Mouse (Mus musculus): ENCODE measurements around the gene Shld1.
A peak's percentile ranks its signal among the peaks of the same experiment; 100 is the strongest.

Shld1 gene

GRCm38 (mm10) chr2:132691731-132692130 lies 5.0 kb downstream of the Shld1 start:
- no peak for DNase-seq (ENCODE audit: low read depth, low spot score)

- DNase-seq (ENCODE audit: low read depth, low spot score): no peak
These were observed 5.6 kb downstream of the Shld1 start for GRCm38 (mm10) chr2:132692320-132692719.

- no peak for DNase-seq (ENCODE audit: low read depth, low spot score)
These were observed 7.2 kb downstream of the Shld1 start for GRCm38 (mm10) chr2:132693980-132694379.

DNA sequence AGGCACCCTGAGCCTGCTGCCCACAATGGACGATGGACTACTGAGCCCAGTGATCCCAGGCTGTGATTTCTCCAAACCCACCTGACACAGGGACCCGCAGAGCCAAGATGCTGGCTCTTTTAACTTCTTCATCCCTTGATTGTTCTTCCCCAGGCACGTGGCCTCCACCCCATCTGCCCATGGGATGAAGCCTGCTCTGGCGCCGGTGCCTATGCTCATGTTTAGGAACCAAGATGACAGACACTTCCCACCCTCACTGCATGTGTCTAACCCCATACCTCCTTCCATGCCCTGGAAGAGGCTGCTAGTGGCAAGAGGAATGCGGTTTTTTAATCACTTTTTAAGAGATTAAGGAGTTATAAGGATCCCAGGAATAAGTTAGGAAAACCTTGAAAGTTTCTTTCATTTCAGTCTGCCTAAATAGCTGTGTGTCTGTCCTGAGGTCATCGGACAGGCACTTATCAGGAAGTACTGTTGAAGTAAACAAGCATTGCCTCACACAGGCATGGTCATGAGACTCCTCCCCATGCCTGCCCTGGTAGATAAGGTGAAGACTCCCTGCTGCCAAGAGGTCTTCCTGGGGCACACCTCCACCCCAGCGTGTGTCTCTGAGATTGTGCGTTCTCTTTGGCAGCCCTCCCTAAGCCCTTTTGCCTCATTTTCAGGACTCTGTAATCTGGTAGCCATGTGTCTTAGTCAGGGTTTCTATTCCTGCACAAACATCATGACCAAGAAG lies 8.8 kb downstream of the Shld1 start:
- DNase-seq (ENCODE audit: low read depth, low spot score): no peak

DNA sequence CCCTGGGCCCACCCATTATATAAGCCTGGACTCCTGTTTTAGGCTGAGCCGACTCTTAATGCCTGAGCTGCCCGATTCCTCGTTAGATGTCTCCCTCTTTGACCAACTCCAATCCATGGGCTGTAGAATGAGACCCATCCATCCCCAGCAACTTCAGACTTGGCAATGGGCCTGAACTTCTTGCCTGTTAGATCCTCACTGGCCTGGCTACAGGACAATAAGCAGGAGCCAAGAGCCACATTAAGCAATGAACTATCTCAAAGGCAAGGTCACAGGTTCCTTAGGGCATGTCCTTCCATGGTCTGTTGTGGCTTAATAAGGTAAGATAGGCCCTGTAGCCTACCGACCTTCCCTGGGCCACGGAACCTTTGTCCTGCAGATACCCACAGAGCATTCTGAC lies 9.8 kb downstream of the Shld1 start:
- DNase-seq (ENCODE audit: low read depth, low spot score): no peak

DNA sequence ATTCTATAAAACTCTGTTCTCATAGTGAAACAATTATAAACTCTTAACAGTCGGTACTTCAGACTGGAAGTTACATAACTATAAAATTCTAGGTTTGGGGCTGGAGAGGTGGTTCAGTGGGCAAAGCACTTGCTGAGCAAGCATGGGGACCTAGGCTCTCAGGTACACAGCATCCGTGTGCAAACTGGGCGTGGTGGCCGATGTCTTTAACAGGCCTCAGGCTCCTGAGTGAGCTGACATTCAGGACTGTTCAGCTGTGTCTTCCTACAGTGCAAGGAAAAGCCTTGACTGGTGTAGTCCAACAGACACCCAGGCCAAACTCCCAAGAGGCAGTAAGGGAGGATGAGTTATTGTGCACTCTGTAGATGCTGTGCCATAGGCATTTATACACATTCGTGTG lies 10.5 kb downstream of the Shld1 start:
- no peak for DNase-seq (ENCODE audit: low read depth, low spot score)

GRCm38 (mm10) chr2:132697695-132698094 lies 11.0 kb downstream of the Shld1 start:
- DNase-seq (ENCODE audit: low read depth, low spot score): no peak

GRCm38 (mm10) chr2:132698420-132698819 lies 11.7 kb downstream of the Shld1 start:
- DNase-seq (ENCODE audit: low read depth, low spot score): no peak

DNA sequence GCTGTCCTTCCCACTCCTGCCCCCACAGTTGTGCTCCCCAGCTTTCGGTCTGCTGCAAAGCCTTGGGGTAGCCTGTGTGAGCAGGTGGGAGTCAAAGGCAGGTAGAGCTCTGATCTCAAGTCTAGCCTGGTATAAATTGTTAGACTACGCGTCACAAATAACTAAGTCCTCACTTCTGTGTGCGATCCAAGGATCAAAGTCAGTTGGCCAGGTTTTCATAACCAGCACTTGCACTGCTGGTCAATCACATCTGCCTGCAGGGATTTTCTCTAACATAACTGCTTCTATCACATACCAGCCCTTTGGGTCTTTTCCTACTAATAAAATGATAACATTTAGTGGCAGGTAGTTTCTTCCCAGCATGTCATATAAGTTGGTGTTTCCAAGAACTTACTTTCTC lies 14.2 kb downstream of the Shld1 start:
- DNase-seq (ENCODE audit: low read depth, low spot score): no peak

DNA sequence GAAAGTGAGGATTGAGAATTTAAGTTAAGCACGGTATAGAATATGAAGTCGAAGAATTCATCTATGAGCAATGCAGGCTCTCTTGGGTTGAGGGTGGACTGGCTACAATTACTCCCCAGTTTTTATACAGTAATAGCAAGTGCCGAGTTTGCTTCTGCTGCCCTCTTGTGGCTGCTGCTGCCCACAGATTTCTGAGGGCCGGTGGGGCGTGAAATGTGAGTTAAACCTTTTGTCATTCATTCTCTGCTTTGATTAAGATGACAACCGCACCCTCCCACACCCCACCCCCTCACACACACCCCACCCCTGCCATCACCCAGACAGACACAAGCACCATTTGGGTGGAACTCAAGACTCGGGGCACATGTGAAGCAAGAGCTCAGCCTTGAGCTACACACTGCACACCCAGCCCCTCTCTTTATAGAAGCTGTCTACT lies 14.7 kb downstream of the Shld1 start:
- peak; percentile 70 for DNase-seq (ENCODE audit: low read depth, low spot score)

- no peak for DNase-seq (ENCODE audit: low read depth, low spot score)
These were observed 18.7 kb downstream of the Shld1 start for GRCm38 (mm10) chr2:132705251-132705992.

DNA sequence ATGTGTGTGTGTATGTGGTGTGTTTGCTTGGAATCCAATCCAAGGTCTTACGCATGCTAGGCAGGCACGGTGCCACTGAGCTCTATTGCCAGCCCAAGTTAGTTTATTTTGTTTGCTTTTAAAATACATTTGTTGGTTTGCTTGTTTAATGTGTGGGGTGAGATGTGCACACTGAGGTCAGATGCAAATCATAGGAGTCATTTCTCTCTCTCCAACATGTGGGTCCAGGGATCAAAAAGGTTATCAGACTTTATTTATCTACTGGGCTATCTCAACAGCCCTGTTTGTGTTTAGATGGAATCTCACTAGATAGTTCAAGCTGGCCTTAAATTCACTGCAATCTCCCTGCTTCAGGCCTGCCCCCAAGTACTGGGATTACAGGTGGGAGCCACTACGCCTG lies 19.6 kb downstream of the Shld1 start:
- no peak for DNase-seq (ENCODE audit: low read depth, low spot score)

DNA sequence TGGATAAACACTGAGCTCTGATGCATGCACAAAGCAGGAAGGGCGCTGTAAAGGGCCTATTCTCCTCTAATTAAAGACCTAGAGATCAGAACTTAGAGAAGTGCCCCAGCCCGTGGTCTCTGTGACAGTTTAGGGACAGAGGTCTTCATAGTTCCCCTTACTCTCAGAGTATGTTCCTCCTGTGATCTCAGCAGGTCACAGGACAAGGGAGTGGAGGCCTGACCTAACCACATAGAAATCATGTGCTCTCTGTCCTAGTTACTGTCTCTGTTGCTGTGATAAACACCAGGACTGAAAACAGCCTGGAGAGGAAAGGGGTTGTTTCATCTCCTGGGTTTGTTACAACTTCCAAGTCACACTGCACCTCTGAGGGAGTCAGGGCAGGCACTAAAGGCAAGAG lies 23.8 kb downstream of the Shld1 start:
- no peak for DNase-seq (ENCODE audit: low read depth, low spot score)

DNA sequence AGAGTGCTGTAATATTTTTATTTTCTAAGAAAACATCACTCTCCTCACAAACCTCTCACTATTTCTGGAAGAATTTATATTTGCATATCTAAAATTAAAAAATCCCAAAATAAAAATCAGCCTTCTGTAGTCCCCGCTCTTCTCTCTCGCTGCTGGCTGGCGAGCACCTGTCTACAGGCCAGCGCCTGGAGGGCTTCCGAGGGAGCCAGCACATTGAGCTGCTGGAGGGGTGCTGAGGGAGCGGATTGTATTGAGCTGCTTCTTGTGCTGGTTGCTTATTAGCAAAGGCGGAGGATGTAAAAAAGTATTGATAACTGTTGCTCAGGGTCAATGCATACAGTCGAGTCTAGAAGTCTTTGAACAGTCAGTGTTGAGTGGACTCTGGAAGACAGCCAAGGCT lies 25.3 kb downstream of the Shld1 start:
- no peak for DNase-seq (ENCODE audit: low read depth, low spot score)

DNA sequence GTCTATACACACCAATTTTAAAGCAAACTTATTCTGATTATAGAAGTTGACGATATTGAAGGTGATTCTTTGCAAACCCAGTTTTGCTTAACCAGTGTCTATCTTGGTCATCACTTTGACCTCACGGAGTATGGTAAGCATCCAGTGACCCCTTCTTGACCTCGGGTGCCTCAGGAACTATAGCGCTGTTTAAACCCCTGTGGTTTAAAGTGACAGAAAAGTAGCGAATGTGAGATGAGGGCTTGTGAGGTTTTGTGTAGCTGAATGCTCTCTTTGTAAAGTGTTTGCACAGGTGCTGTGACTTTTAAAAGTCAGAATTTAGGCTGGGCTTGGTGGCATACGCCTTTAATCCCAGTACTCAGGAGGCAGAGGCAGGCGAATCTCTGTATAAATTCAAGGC lies 27.8 kb downstream of the Shld1 start:
- DNase-seq (ENCODE audit: low read depth, low spot score): no peak

DNA sequence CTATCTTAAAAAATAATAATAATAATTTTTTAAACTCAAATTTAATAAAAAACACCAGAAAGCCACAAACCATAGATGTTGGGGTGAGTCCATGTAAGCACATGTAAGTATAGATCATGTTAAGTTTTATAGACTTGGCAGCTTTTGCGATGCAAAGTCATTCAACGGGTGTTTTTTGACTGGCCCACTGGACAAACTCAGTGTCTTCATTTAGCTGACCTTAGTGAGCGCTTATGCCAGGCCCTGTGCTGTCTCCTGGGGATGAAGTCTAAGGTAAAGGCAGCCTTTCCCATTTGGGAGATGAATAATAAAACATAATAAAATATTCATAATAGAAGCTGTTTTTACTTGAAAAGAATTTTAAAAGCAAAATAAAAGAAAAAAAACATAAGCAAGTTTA lies 28.2 kb downstream of the Shld1 start:
- no peak for DNase-seq (ENCODE audit: low read depth, low spot score)

DNA sequence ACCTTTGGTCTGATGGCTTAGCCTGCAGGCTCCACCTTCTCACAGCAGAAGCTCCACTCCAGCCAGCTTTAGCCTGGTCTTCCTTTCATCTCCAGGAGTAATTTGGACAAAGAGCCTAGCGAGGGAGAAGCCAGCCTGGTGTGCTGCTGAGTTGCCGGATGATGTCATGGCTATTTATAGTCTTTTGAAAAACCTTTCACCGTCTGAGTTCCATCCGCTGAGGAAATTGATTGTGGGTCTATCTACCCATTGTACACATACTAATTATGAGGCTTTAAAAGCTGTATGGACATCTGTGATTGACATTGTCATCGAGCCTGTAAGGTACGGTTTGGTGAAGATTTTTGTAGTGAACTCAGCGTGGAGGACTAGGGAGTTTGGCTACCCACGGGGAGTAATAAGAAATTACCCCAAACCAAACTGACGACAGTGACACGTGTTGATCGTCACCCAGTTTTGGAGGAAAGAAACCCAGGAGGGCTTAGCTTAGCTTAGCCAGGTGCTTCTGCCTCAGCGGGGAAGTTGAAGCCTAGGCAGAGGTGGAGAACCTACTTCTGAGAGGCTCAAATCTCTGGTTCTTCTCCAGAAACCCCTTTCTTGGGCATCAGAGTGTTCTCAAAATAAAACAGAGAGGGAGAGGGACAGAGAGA lies 28.8 kb downstream of the Shld1 start:
- no peak for DNase-seq (ENCODE audit: low read depth, low spot score)

DNA sequence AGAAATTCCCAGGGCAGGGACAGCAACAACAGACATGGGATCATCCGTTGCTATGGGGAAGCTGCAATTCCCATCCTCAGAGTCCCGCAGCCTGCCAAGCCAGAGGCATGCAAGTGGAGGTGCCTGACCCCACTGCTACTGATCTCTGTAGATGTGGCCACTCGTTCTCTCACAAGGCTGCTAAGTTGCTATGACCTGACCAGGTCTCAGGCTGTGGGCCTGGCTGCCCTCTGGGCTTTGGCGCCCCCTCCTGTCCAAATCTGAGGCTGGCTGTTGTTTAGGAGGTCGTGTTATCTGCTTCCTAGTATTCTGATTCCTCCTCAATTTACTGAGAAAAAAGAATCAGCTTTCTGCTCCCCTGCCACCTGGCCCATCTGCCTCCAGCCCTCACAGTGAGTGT lies 29.4 kb downstream of the Shld1 start:
- DNase-seq (ENCODE audit: low read depth, low spot score): peak; percentile 65

DNA sequence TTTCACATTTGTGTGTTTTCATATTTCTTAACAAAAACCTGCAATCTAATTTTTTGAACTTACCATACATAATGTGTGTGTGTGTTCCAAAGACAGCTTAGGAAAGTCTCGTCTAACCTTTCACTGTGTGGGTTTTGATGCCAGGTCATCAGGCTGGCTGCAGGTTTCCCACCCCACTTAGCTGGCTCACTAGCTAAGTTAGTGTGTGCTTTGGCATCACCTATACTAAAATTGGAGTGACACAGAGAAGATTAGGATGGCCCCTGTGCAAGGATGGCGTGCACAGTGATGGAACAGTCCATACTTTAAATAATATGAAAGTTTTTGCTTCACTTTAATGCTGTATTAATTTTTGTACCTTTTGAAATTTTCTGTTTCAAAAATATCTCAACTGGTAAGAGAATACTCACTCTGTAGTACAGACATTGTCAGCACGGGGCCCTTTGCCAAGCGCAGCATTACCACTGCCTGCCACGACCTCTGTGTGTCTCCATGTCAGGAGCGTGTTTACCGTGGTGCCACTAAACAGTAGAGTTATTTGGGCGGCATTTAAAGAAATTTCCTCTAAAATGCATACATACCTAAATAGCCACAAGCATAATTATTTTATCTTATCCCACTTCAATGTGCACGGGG lies 30.3 kb downstream of the Shld1 start:
- DNase-seq (ENCODE audit: low read depth, low spot score): no peak

GRCm38 (mm10) chr2:132717537-132717912 lies 30.8 kb downstream of the Shld1 start:
- no peak for DNase-seq (ENCODE audit: low read depth, low spot score)

GRCm38 (mm10) chr2:132720921-132721566 lies 34.3 kb downstream of the Shld1 start:
- DNase-seq (ENCODE audit: low read depth, low spot score): no peak

DNA sequence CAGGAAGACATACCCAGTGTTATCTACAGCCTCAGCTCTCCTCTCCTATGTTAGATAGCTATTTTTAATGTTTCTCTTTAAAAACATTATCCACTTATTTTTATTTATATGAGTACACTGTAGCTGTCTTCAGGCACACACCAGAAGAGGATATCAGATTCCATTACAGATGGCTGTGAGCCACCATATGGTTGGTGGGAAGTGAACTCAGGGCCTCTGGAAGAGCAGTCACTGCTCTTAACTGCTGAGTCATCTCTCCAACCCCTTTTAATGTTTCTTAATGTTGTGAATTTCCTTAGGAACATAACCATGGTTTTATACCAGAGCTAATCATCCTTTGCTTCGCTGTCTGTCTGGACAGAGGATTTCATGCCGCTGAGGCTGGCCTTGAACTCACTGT lies 35.1 kb downstream of the Shld1 start:
- DNase-seq (ENCODE audit: low read depth, low spot score): no peak

Measured in A20 (cell line).